Mouse (Mus musculus): ENCODE measurements around the gene Tmem43. TPM values are rescaled to one million over a fixed set of nuclear protein-coding genes. Genes with fewer than 3 reads are reported as not detected.
A peak's percentile ranks its signal among the peaks of the same experiment; 100 is the strongest.

Tmem43 gene
- polyA plus RNA-seq, 1 experiment from 2014 or later, result 17.3 TPM

DNA sequence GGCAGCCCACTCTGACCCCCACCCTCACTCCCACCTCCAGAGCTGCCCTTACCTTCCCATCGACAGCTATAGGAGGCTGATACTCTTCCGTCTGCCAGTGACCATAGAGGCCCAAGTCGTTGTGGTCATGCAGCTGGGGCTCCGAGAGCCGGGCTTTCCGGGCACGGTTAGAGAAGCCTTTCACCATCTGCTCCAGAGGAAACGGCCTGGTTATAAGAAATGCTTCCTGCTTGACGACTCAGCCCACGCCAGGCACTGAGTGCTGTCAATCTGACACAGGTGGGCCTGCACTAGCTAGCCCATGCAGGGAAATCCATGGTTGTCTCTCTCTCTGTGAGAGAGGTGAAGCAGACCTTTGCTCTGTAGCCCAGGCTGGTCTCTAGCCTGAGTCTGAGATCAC lies 19.6 kb downstream of the Tmem43 start:
- WGBS (ENCODE audit: insufficient replicate concordance), result 62% methylated on average over 10 of the region's 10 CpGs
- H3K4me1 ChIP-seq, result 0 out of 2 replicates have a peak, but pooled peaks cover 5% of the 10 kb centered on the region
- H3K36me3 ChIP-seq, result peaks cover 78% of the 10 kb centered on the region
- no peak overlapping the region for H3K4me2 ChIP-seq
- H3K9me3 ChIP-seq (replicated peaks), result no peaks in the 10 kb centered on the region
- H3K27me3 ChIP-seq (replicated peaks), result no peaks in the 10 kb centered on the region
- no peak overlapping the region for H3K9ac ChIP-seq
- H3K4me3 ChIP-seq, result no peak overlapping the region
- H3K27ac ChIP-seq, result no peak overlapping the region
- no peak; the same call in 1 of the 2 replicates for ATAC-seq

- ATAC-seq, result no peak
- no peak overlapping the region for H3K27ac ChIP-seq
- no peak overlapping the region for H3K4me2 ChIP-seq
- 75% methylated on average over 8 of the region's 8 CpGs for WGBS (ENCODE audit: insufficient replicate concordance)
- H3K4me1 ChIP-seq, result no peaks in the 10 kb centered on the region
- no peaks in the 10 kb centered on the region for H3K9me3 ChIP-seq (replicated peaks)
- H3K36me3 ChIP-seq, result peaks cover 83% of the 10 kb centered on the region
- no peak overlapping the region for H3K9ac ChIP-seq
- H3K27me3 ChIP-seq (replicated peaks), result no peaks in the 10 kb centered on the region
- no peak overlapping the region for H3K4me3 ChIP-seq
These were observed 21.0 kb downstream of the Tmem43 start for GRCm38 (mm10) chr6:91494526-91494925.

- ATAC-seq, result no peak
- 48% methylated on average over 1 of the region's 1 CpGs for WGBS (ENCODE audit: insufficient replicate concordance)
- Histone ChIP-seq H3K4me1 (0 out of 2 replicates have a peak, but pooled peaks cover 7% of the 10 kb centered on the region), H3K4me3 (no peak overlapping the region), H3K36me3 (peaks cover 96% of the 10 kb centered on the region), H3K4me2 (no peak overlapping the region), H3K27ac (no peak overlapping the region), H3K27me3 (replicated peaks) (no peaks in the 10 kb centered on the region), H3K9ac (no peak overlapping the region), H3K9me3 (replicated peaks) (no peaks in the 10 kb centered on the region)
These were observed 29.8 kb downstream of the Tmem43 start for GRCm38 (mm10) chr6:91503302-91503701.

- Histone ChIP-seq H3K36me3 (peaks cover 86% of the 10 kb centered on the region), H3K4me3 (no peak overlapping the region), H3K4me2 (no peak overlapping the region), H3K9me3 (replicated peaks) (no peaks in the 10 kb centered on the region), H3K27me3 (replicated peaks) (no peaks in the 10 kb centered on the region), H3K4me1 (0 out of 2 replicates have a peak, but pooled peaks cover 10% of the 10 kb centered on the region), H3K27ac (0 out of 2 replicates have a peak overlapping the region, but pooled peaks have one; percentile 31), H3K9ac (no peak overlapping the region)
- 47% methylated on average over 5 of the region's 5 CpGs for WGBS (ENCODE audit: insufficient replicate concordance)
- ATAC-seq, result no peak
These were observed 32.5 kb downstream of the Tmem43 start for GRCm38 (mm10) chr6:91506036-91506435.

DNA sequence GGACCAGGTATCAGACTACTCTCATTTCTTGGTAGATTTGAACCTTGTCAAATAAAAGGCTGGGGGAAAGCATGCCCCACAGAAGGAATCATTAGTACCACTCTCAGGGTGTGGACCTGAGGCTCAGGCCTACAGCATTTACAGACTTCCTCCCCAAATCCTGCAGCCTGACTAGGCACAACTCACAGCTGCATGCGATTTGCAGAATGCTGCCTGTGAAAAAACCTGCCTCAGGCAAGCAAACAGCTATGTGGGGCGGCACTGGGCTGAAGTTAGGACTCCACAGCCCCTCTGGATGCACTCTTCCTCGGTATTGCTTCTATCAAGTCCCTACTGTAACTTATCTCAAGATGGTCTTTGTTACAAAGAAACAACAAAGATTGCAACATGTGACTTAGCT lies 34.5 kb downstream of the Tmem43 start:
- Histone ChIP-seq H3K9ac (no peak overlapping the region), H3K4me1 (0 out of 2 replicates have a peak, but pooled peaks cover 10% of the 10 kb centered on the region), H3K4me3 (no peak overlapping the region), H3K27ac (0 out of 2 replicates have a peak overlapping the region, but pooled peaks have one; percentile 30), H3K4me2 (no peak overlapping the region), H3K36me3 (peaks cover 68% of the 10 kb centered on the region), H3K27me3 (replicated peaks) (no peaks in the 10 kb centered on the region), H3K9me3 (replicated peaks) (no peaks in the 10 kb centered on the region)
- no peak for ATAC-seq
- WGBS (ENCODE audit: insufficient replicate concordance), result 78% methylated on average over 3 of the region's 3 CpGs

DNA sequence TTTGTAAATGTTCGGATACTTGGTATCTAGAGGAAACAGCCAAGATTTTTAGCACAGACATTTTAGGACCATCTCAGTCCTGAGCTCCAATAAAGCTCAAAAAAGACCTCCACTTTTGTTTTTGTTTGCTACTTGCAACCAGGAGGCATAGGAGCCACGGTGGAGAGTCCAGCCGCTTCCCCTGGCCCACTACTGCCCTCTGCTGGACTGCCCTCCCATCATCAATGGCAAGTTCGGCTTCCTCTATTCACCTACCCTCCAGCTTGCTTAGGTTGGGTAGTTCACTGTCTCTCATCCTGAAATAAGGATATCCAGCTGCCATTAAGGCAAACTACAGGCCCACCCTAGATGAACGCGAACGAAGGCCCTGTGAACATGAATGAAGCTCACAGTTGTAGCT lies 35.8 kb downstream of the Tmem43 start:
- no peak overlapping the region for H3K4me3 ChIP-seq
- no peaks in the 10 kb centered on the region for H3K27me3 ChIP-seq (replicated peaks)
- peaks cover 18% of the 10 kb centered on the region for H3K4me1 ChIP-seq
- H3K9me3 ChIP-seq (replicated peaks), result no peaks in the 10 kb centered on the region
- no peak overlapping the region for H3K27ac ChIP-seq
- peak; percentile 38; the same call in 1 of the 2 replicates for ATAC-seq
- 34% methylated on average over 7 of the region's 7 CpGs for WGBS (ENCODE audit: insufficient replicate concordance)
- H3K36me3 ChIP-seq, result peaks cover 55% of the 10 kb centered on the region
- H3K9ac ChIP-seq, result no peak overlapping the region
- no peak overlapping the region for H3K4me2 ChIP-seq

DNA sequence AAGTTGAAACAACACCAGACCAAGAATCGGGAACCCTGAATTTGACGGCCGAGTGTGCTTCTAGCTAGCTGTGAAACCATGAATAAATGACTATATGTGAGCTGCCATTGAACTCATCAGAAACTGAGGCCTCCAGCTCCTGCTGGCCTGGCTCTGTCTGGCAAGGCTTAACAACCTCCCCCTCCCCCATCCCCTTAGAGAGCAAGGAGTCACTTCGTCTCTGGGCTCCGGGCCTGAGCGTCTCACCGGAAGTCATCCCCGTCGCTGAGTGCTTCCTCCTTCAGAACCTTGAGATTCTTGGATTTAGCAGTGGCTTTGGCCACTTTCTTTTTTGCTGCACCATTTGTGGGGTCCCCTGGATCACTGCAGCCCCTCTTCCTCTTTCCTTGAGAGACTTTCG lies 36.7 kb downstream of the Tmem43 start:
- Histone ChIP-seq H3K9me3 (replicated peaks) (no peaks in the 10 kb centered on the region), H3K27ac (no peak overlapping the region), H3K27me3 (replicated peaks) (no peaks in the 10 kb centered on the region), H3K4me2 (no peak overlapping the region), H3K4me3 (no peak overlapping the region), H3K36me3 (peaks cover 46% of the 10 kb centered on the region), H3K9ac (no peak overlapping the region), H3K4me1 (peaks cover 27% of the 10 kb centered on the region)
- 70% methylated on average over 10 of the region's 10 CpGs for WGBS (ENCODE audit: insufficient replicate concordance)
- no peak for ATAC-seq

DNA sequence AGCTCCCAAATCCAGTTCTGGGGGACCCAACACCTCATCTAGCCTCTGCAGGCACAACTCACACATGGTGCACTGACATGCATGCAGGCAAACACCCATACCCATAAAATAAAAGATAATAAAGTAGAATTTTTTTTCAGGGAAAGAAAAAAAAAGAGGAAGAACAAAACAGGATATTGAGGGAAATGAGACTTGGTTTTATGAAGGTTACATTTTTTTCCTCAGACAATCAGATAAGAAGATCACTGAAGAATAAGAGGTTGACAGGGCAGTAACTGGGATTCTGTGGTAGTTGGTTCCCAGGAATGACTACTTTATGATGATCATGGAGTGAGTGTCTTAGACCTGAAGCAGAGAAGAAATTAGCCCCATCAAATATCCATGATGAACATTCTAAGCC lies 40.6 kb downstream of the Tmem43 start:
- Histone ChIP-seq H3K4me2 (0 out of 2 replicates have a peak overlapping the region, but pooled peaks have one; percentile 85), H3K9ac (no peak overlapping the region), H3K9me3 (replicated peaks) (no peaks in the 10 kb centered on the region), H3K27ac (no peak overlapping the region), H3K27me3 (replicated peaks) (no peaks in the 10 kb centered on the region), H3K36me3 (peaks cover 30% of the 10 kb centered on the region), H3K4me3 (no peak overlapping the region), H3K4me1 (peaks cover 32% of the 10 kb centered on the region)
- no peak for ATAC-seq

- Histone ChIP-seq H3K27ac (0 out of 2 replicates have a peak overlapping the region, but pooled peaks have one; percentile 22), H3K27me3 (replicated peaks) (no peaks in the 10 kb centered on the region)
- 15% methylated on average over 10 of the region's 10 CpGs for WGBS (ENCODE audit: insufficient replicate concordance)
These were observed 41.3 kb downstream of the Tmem43 start for GRCm38 (mm10) chr6:91514737-91515362.

DNA sequence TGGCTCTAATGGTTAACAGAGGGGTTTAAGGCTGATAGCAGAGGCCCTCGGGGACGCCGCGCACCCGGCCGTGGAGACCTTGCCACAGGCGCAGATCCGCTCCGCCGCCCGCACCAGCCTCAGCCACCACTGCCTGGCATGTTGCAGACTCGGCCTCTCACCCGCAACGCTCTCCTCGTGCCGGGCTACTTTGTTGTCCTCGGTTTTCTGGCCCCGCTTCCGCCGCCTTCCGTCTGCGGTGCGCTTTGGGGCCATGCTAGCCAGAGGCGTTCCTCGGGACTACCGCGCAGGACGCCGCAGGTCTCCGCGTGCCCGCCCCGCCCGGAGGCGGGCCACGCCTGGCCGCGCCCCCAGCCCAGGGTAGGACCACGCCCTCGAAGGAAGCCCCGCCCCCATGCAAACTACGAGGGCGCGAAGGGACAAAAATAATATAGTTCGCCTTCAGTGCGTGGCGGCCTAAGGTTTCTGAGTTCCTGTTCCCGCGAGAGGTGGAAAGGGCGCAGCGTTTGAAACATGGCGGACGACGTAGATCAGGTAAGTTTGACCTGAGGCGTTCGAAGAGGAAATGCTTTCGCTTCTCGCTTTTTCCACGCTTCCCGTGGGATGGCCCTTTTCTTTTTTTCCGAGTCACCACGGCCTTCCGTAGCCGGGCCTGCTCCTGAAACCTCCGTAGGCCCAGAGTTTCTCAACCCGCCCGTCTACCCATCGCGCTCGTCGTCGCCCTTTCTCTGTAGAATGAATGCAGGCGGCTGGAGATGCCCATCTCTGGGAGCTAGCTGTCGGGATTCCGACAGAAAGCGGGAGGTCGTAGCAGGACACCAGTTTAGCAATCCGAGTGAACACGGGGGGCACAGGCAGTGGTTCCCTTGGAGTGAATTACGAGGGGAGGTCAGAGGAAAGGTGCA lies 42.3 kb downstream of the Tmem43 start, which contains the start of the genes Xpc and Lsm3:
Xpc (minus strand) TSS at position 344 of the 905 bp plus-strand sequence.
Lsm3 (plus strand) TSS at position 384 of the 905 bp plus-strand sequence.
- H3K9ac ChIP-seq, result peak within 1 kb of the TSS; percentile 89
- H3K27me3 ChIP-seq (replicated peaks), result no peaks in the 10 kb centered on the region
- ATAC-seq, result peak; percentile 98
- WGBS (ENCODE audit: insufficient replicate concordance), result 2% methylated on average over 80 of the region's 80 CpGs
- peak within 1 kb of the TSS; percentile 85 for H3K4me3 ChIP-seq
- peak within 1 kb of the TSS; percentile 85 for H3K4me2 ChIP-seq
- peak within 1 kb of the TSS; percentile 76 for H3K27ac ChIP-seq
- peaks cover 38% of the 10 kb centered on the region for H3K36me3 ChIP-seq
- no peaks in the 10 kb centered on the region for H3K9me3 ChIP-seq (replicated peaks)
- peaks cover 31% of the 10 kb centered on the region for H3K4me1 ChIP-seq

More at GRCm38 (mm10) chr6:91514737-91515362, 41.3 kb downstream of the Tmem43 start:
- peaks cover 36% of the 10 kb centered on the region for H3K36me3 ChIP-seq
- H3K9ac ChIP-seq, result peak overlapping the region; percentile 69
- ATAC-seq, result no peak
- H3K9me3 ChIP-seq (replicated peaks), result no peaks in the 10 kb centered on the region
- peaks cover 31% of the 10 kb centered on the region for H3K4me1 ChIP-seq
- peak overlapping the region; percentile 85 for H3K4me2 ChIP-seq
- peak overlapping the region; percentile 85 for H3K4me3 ChIP-seq

GRCm38 (mm10) chr6:91518454-91519020 lies 45.0 kb downstream of the Tmem43 start:
- Histone ChIP-seq H3K4me3 (no peak overlapping the region), H3K4me1 (peaks cover 31% of the 10 kb centered on the region), H3K4me2 (no peak overlapping the region), H3K9ac (no peak overlapping the region), H3K27me3 (replicated peaks) (no peaks in the 10 kb centered on the region), H3K27ac (no peak overlapping the region), H3K9me3 (replicated peaks) (no peaks in the 10 kb centered on the region), H3K36me3 (peaks cover 65% of the 10 kb centered on the region)
- ATAC-seq, result no peak
- 84% methylated on average over 7 of the region's 7 CpGs for WGBS (ENCODE audit: insufficient replicate concordance)

Data from liver, embryonic 12.5 days (tissue).